Mouse (Mus musculus): ENCODE data around the gene Ccdc144b. TPM values are rescaled to one million over a fixed set of nuclear protein-coding genes. Genes with fewer than 3 reads are reported as not detected.

The Ccdc144b gene
- total RNA-seq, 1 experiment, result not detected

DNA sequence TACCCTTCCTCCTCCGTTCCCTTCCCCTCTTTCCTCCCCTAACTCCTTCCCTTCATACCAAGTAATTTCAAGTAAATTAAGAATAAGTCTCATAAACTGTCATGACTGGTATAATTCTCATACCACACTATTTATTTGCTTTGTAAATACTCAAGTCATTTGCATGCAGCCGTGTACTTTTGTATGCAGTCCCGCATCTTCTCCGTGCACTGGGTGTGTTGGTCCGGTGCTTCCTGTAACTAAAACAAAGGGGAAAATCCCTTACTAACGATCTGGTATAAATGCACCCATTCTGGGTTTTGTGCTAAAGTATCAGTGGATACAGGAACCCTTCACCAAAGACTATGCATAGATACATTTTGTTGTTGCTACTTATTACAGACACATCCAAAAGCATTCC lies 27.6 kb downstream of the Ccdc144b start:
- no peak for TF ChIP-seq CHD2 (IDR thresholded peaks at IDR 0.05; ENCODE audit: low read depth, low read length)
- TF ChIP-seq ZNF384 (IDR thresholded peaks at IDR 0.05; ENCODE audit: low read depth, low read length), result no peak
- TF ChIP-seq HCFC1 (IDR thresholded peaks at IDR 0.05; ENCODE audit: borderline replicate concordance, insufficient read depth, low read length), result no peak
- TF ChIP-seq MAFK (IDR thresholded peaks at IDR 0.05; ENCODE audit: insufficient read depth, low read depth, low read length), result no peak
- TF ChIP-seq ZC3H11A (IDR thresholded peaks at IDR 0.05; ENCODE audit: borderline replicate concordance, low read depth, low read length), result no peak
- Histone ChIP-seq H3K9me3 (ENCODE audit: control insufficient read depth, insufficient read depth, low read depth, low read length) (no peaks in the 10 kb centered on the region), H3K4me3 (ENCODE audit: insufficient read depth in 1 of 2, low read depth in 1 of 2, low read length in 2 of 2, poor library complexity in 1 of 2, severe bottlenecking in 1 of 2) (no peak overlapping the region), H3K4me1 (ENCODE audit: control insufficient read depth in 2 of 2, insufficient read depth in 2 of 2, low read length in 2 of 2, poor library complexity in 1 of 2) (no peaks in the 10 kb centered on the region), H3K9ac (ENCODE audit: insufficient read depth, low read depth, low read length, poor library complexity, severe bottlenecking) (no peak overlapping the region), H3K36me3 (ENCODE audit: control insufficient read depth, insufficient read depth, low read length, poor library complexity, severe bottlenecking) (no peaks in the 10 kb centered on the region), H3K27ac (ENCODE audit: insufficient read depth, low read depth, low read length, poor library complexity, severe bottlenecking) (no peak overlapping the region)
- in situ Hi-C loops (cut with MboI; ENCODE audit: low sequenced_read_pairs in 2 of 2, unreplicated experiment in 2 of 2), result no loop called here
- no peak for DNase-seq (ENCODE audit: low read depth, low spot score)

DNA sequence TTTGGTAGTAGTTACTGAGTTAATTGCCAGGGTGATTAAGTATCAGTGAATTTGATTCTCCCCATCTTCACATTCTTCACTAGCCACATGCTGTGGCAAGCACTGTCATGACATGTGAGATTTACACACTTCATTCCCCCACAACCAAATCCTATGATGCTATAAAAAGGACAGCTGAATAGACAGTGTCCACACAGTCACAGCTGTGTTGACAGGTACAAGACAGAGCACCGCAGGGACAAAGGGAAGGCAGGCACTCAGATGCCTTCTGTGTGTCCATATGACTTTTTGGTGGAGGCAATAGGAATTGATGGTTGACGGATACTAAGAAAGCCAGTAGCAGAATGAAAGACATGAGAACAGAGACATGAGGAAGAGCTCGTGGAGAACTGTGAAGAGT lies 42.1 kb downstream of the Ccdc144b start:
- in situ Hi-C loops (cut with MboI; ENCODE audit: low sequenced_read_pairs in 2 of 2, unreplicated experiment in 2 of 2), result no loop called here
- no peak overlapping the region for H3K4me3 ChIP-seq (ENCODE audit: insufficient read depth in 1 of 2, low read depth in 1 of 2, low read length in 2 of 2, poor library complexity in 1 of 2, severe bottlenecking in 1 of 2)
- no peak overlapping the region for H3K27ac ChIP-seq (ENCODE audit: insufficient read depth, low read depth, low read length, poor library complexity, severe bottlenecking)
- no peak for DNase-seq (ENCODE audit: low read depth, low spot score)
- H3K9me3 ChIP-seq (ENCODE audit: control insufficient read depth, insufficient read depth, low read depth, low read length), result no peaks in the 10 kb centered on the region
- no peaks in the 10 kb centered on the region for H3K4me1 ChIP-seq (ENCODE audit: control insufficient read depth in 2 of 2, insufficient read depth in 2 of 2, low read length in 2 of 2, poor library complexity in 1 of 2)
- TF ChIP-seq MAFK (IDR thresholded peaks at IDR 0.05; ENCODE audit: insufficient read depth, low read depth, low read length) (no peak), HCFC1 (IDR thresholded peaks at IDR 0.05; ENCODE audit: borderline replicate concordance, insufficient read depth, low read length) (no peak), ZC3H11A (IDR thresholded peaks at IDR 0.05; ENCODE audit: borderline replicate concordance, low read depth, low read length) (no peak), CHD2 (IDR thresholded peaks at IDR 0.05; ENCODE audit: low read depth, low read length) (no peak), ZNF384 (IDR thresholded peaks at IDR 0.05; ENCODE audit: low read depth, low read length) (no peak)
- H3K9ac ChIP-seq (ENCODE audit: insufficient read depth, low read depth, low read length, poor library complexity, severe bottlenecking), result no peak overlapping the region
- no peaks in the 10 kb centered on the region for H3K36me3 ChIP-seq (ENCODE audit: control insufficient read depth, insufficient read depth, low read length, poor library complexity, severe bottlenecking)

- in situ Hi-C loops (cut with MboI; ENCODE audit: low sequenced_read_pairs in 2 of 2, unreplicated experiment in 2 of 2), result no loop called here
- TF ChIP-seq HCFC1 (IDR thresholded peaks at IDR 0.05; ENCODE audit: borderline replicate concordance, insufficient read depth, low read length) (no peak), MAFK (IDR thresholded peaks at IDR 0.05; ENCODE audit: insufficient read depth, low read depth, low read length) (no peak), CHD2 (IDR thresholded peaks at IDR 0.05; ENCODE audit: low read depth, low read length) (no peak), ZC3H11A (IDR thresholded peaks at IDR 0.05; ENCODE audit: borderline replicate concordance, low read depth, low read length) (no peak), ZNF384 (IDR thresholded peaks at IDR 0.05; ENCODE audit: low read depth, low read length) (no peak)
- no peak for DNase-seq (ENCODE audit: low read depth, low spot score)
- Histone ChIP-seq H3K27ac (ENCODE audit: insufficient read depth, low read depth, low read length, poor library complexity, severe bottlenecking) (no peak overlapping the region), H3K9ac (ENCODE audit: insufficient read depth, low read depth, low read length, poor library complexity, severe bottlenecking) (no peak overlapping the region), H3K4me1 (ENCODE audit: control insufficient read depth in 2 of 2, insufficient read depth in 2 of 2, low read length in 2 of 2, poor library complexity in 1 of 2) (no peaks in the 10 kb centered on the region), H3K9me3 (ENCODE audit: control insufficient read depth, insufficient read depth, low read depth, low read length) (no peaks in the 10 kb centered on the region), H3K36me3 (ENCODE audit: control insufficient read depth, insufficient read depth, low read length, poor library complexity, severe bottlenecking) (no peaks in the 10 kb centered on the region), H3K4me3 (ENCODE audit: insufficient read depth in 1 of 2, low read depth in 1 of 2, low read length in 2 of 2, poor library complexity in 1 of 2, severe bottlenecking in 1 of 2) (no peak overlapping the region)
Measured at GRCm38 (mm10) chr3:36008411-36009154, 44.8 kb downstream of the Ccdc144b start.

GRCm38 (mm10) chr3:36004028-36004895 lies 49.1 kb downstream of the Ccdc144b start:
- no peak for DNase-seq (ENCODE audit: low read depth, low spot score)
- in situ Hi-C loops (cut with MboI; ENCODE audit: low sequenced_read_pairs in 2 of 2, unreplicated experiment in 2 of 2), result no loop called here
- Histone ChIP-seq H3K4me3 (ENCODE audit: insufficient read depth in 1 of 2, low read depth in 1 of 2, low read length in 2 of 2, poor library complexity in 1 of 2, severe bottlenecking in 1 of 2) (no peak overlapping the region), H3K9ac (ENCODE audit: insufficient read depth, low read depth, low read length, poor library complexity, severe bottlenecking) (no peak overlapping the region), H3K9me3 (ENCODE audit: control insufficient read depth, insufficient read depth, low read depth, low read length) (no peaks in the 10 kb centered on the region), H3K27ac (ENCODE audit: insufficient read depth, low read depth, low read length, poor library complexity, severe bottlenecking) (no peak overlapping the region), H3K36me3 (ENCODE audit: control insufficient read depth, insufficient read depth, low read length, poor library complexity, severe bottlenecking) (no peaks in the 10 kb centered on the region), H3K4me1 (ENCODE audit: control insufficient read depth in 2 of 2, insufficient read depth in 2 of 2, low read length in 2 of 2, poor library complexity in 1 of 2) (0 out of 4 replicates have a peak, but pooled peaks cover 0 to 3% of the 10 kb centered on the region in 2 experiments)
- TF ChIP-seq CHD2 (IDR thresholded peaks at IDR 0.05; ENCODE audit: low read depth, low read length) (no peak), ZC3H11A (IDR thresholded peaks at IDR 0.05; ENCODE audit: borderline replicate concordance, low read depth, low read length) (no peak), HCFC1 (IDR thresholded peaks at IDR 0.05; ENCODE audit: borderline replicate concordance, insufficient read depth, low read length) (no peak), ZNF384 (IDR thresholded peaks at IDR 0.05; ENCODE audit: low read depth, low read length) (no peak), MAFK (IDR thresholded peaks at IDR 0.05; ENCODE audit: insufficient read depth, low read depth, low read length) (no peak)
